Mouse (Mus musculus) CH12.LX (cell line): ENCODE results near the gene Gm4450.
"Not testable (repeated sequence)": the region's sequence is repeated elsewhere in the genome, so short reads cannot be mapped to it uniquely, and the experiment has no call there.

Experiments
- BHLHE40 ChIP-seq: IDR thresholded peaks from 2 replicates; pipeline ENCODE4 v1.6.1; 2011; ENCODE audit warnings: mild to moderate bottlenecking, low read depth, low read length, improper control_type of control experiment
- CHD1 ChIP-seq: IDR thresholded peaks from 2 replicates; pipeline ENCODE4 v1.6.1; 2012; ENCODE audit warnings: low read depth, low read length, improper control_type of control experiment, inconsistent platforms
- CTCF ChIP-seq, 2 experiments: IDR thresholded peaks in 1 of 2; conservative IDR thresholded peaks in 1 of 2; 2 replicates each; pipeline ENCODE4 v1.5.1; 2011 to 2012; ENCODE audit warnings: low read depth in 2 of 2, low read length in 2 of 2, improper control_type of control experiment in 1 of 2, inconsistent platforms in 1 of 2, mild to moderate bottlenecking in 1 of 2, moderate library complexity in 1 of 2
- ELF1 ChIP-seq: IDR thresholded peaks from 2 replicates; pipeline ENCODE4 v1.6.1; 2014; ENCODE audit warnings: low read depth, mild to moderate bottlenecking, inconsistent platforms, low read length, improper control_type of control experiment
- IRF4 ChIP-seq: IDR thresholded peaks from 2 replicates; pipeline ENCODE4 v1.6.1; 2014; ENCODE audit warnings: low read depth, mild to moderate bottlenecking, inconsistent platforms, low read length, improper control_type of control experiment
- JUND ChIP-seq: conservative IDR thresholded peaks from 2 replicates; pipeline ENCODE4 v1.6.1; 2011; ENCODE audit warnings: low read depth, low read length, improper control_type of control experiment
- POLR2AphosphoS2 ChIP-seq: IDR thresholded peaks from 2 replicates; pipeline ENCODE4 v1.6.1; 2011; ENCODE audit warnings: low read depth, low read length, improper control_type of control experiment
- ZKSCAN1 ChIP-seq: IDR thresholded peaks from 2 replicates; pipeline ENCODE4 v1.6.1; 2012; ENCODE audit warnings: low read depth, inconsistent platforms, low read length, improper control_type of control experiment, borderline replicate concordance

DNA sequence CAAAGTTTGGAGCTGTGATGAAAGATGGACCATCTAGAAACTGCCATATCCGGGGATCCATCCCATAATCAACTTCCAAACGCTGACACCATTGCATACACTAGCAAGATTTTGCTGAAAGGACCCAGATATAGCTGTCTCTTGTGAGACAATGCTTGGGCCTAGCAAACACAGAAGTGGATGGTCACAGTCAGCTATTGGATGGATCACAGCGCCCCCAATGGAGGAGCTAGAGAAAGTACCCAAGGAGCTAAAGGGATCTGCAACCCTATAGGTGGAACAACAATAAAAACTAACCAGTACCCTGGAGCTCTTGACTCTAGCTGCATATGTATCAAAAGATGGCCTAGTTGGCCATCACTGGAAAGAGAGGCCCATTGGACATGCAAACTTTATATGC lies 14.7 kb downstream of the Gm4450 start:
- TF ChIP-seq ZKSCAN1, JUND, POLR2AphosphoS2, ELF1, IRF4, CHD1, BHLHE40: not testable (repeated sequence)
- peak in 1 of 2 experiments; percentile 28; a peak in 1 of 4 replicates for TF ChIP-seq CTCF (conservative IDR thresholded peaks at IDR 0.05 in 1 of 2, IDR thresholded peaks at IDR 0.05 in 1 of 2; ENCODE audit: low read depth in 2 of 2, low read length in 2 of 2)
